Mouse (Mus musculus) embryonic facial prominence, embryonic 10.5 days (tissue): ENCODE data around the gene Tmem123. TPM values are rescaled to one million over a fixed set of nuclear protein-coding genes. Genes with fewer than 3 reads are reported as not detected.
A peak's percentile ranks its signal among the peaks of the same experiment; 100 is the strongest.

ENCODE experiments used
- DNase-seq: peaks from one replicate; pipeline ENCODE4 v3.0.0-alpha.2; 2017; ENCODE audit warnings: low spot score
- H3K27ac ChIP-seq: fragments of 300-500 bp; sonication (generic); replicated peaks from 2 replicates; pipeline ENCODE4 v1.5.1; 2016; ENCODE audit warnings: mild to moderate bottlenecking
- H3K27me3 ChIP-seq: fragments of 300-500 bp; sonication (generic); replicated peaks from 2 replicates; pipeline ENCODE4 v1.6.1; 2016; ENCODE audit warnings: low read depth, mild to moderate bottlenecking; ENCODE audit not compliant: poor library complexity, severe bottlenecking
- H3K36me3 ChIP-seq: fragments of 300-500 bp; sonication (generic); replicated peaks from 2 replicates; pipeline ENCODE4 v1.6.1; 2016; ENCODE audit warnings: mild to moderate bottlenecking, moderate library complexity
- H3K4me1 ChIP-seq: fragments of 300-500 bp; sonication (generic); 2 replicates; pipeline ENCODE4 v1.6.1; 2016
- H3K4me3 ChIP-seq: fragments of 300-500 bp; sonication (generic); 2 replicates; pipeline ENCODE4 v1.5.1; 2016; ENCODE audit warnings: mild to moderate bottlenecking, moderate library complexity
- H3K9me3 ChIP-seq: fragments of 300-500 bp; sonication (generic); 2 replicates; pipeline ENCODE4 v1.6.1; 2016; ENCODE audit warnings: mild to moderate bottlenecking
- WGBS: fragments of 180-500 bp; shearing (Covaris S2); methylation state at CpG from one replicate; pipeline ENCODE4 v1.1.7; 2016; 5-methylcytosine and 5-hydroxymethylcytosine counted together
- polyA plus RNA-seq: library from polyadenylated mRNA; unstranded; fragments of >200 nt; fragmentation: Nextera tagmentation; extraction: Ambion mirVana; gene quantifications from 2 replicates; pipeline ENCODE4 v1.2.1, GENCODE M21; 2016

Gene Tmem123
- 100 and 110 TPM in 2 replicates for polyA plus RNA-seq

- WGBS = 1% methylated on average over 52 of the region's 52 CpGs
- peaks cover 27% of the 10 kb centered on the region for H3K27me3 ChIP-seq
- H3K9me3 ChIP-seq = peaks cover 5% of the 10 kb centered on the region
- peak; percentile 100 for DNase-seq
- H3K36me3 ChIP-seq = peaks cover 9% of the 10 kb centered on the region
- H3K4me1 ChIP-seq = peaks cover 33% of the 10 kb centered on the region
- H3K27ac ChIP-seq = peak within 1 kb of the TSS; percentile 92
- peak within 1 kb of the TSS; percentile 81 for H3K4me3 ChIP-seq
These were observed at the start of gene Tmem123 for GRCm38 (mm10) chr9:7763614-7764300. Gene Tmem123 (plus strand): TSS chr9:7764041.

- no peak overlapping the region for H3K27ac ChIP-seq
- 44% methylated on average over 4 of the region's 4 CpGs for WGBS
- no peaks in the 10 kb centered on the region for H3K4me1 ChIP-seq
- H3K36me3 ChIP-seq = no peaks in the 10 kb centered on the region
- H3K27me3 ChIP-seq = no peaks in the 10 kb centered on the region
- no peak overlapping the region for H3K4me3 ChIP-seq
- DNase-seq = peak; percentile 35
- H3K9me3 ChIP-seq = no peaks in the 10 kb centered on the region
These were observed 49.6 kb upstream of the Tmem123 start for GRCm38 (mm10) chr9:7714062-7714907.

GRCm38 (mm10) chr9:7714908-7715175 is 49.0 kb upstream of the Tmem123 start:
- H3K36me3 ChIP-seq = no peaks in the 10 kb centered on the region
- no peaks in the 10 kb centered on the region for H3K9me3 ChIP-seq
- H3K27ac ChIP-seq = no peak overlapping the region
- DNase-seq = no peak
- 70% methylated on average over 2 of the region's 2 CpGs for whole genome bisulfite sequencing
- H3K27me3 ChIP-seq = no peaks in the 10 kb centered on the region
- no peak overlapping the region for H3K4me3 ChIP-seq
- no peaks in the 10 kb centered on the region for H3K4me1 ChIP-seq

GRCm38 (mm10) chr9:7721543-7721942 is 42.3 kb upstream of the Tmem123 start:
- no peak for DNase-seq
- H3K4me1 ChIP-seq = no peaks in the 10 kb centered on the region
- no peak overlapping the region for H3K4me3 ChIP-seq
- H3K27ac ChIP-seq = no peak overlapping the region
- no peaks in the 10 kb centered on the region for H3K9me3 ChIP-seq
- H3K27me3 ChIP-seq = no peaks in the 10 kb centered on the region
- H3K36me3 ChIP-seq = no peaks in the 10 kb centered on the region
- WGBS = 92% methylated on average over 1 of the region's 1 CpGs

GRCm38 (mm10) chr9:7728997-7729396 is 34.8 kb upstream of the Tmem123 start:
- H3K27ac ChIP-seq = no peak overlapping the region
- H3K4me3 ChIP-seq = no peak overlapping the region
- no peaks in the 10 kb centered on the region for H3K36me3 ChIP-seq
- no peaks in the 10 kb centered on the region for H3K4me1 ChIP-seq
- no peaks in the 10 kb centered on the region for H3K27me3 ChIP-seq
- WGBS = 85% methylated on average over 4 of the region's 4 CpGs
- no peaks in the 10 kb centered on the region for H3K9me3 ChIP-seq
- DNase-seq = no peak

GRCm38 (mm10) chr9:7742696-7743095 is 21.1 kb upstream of the Tmem123 start:
- Histone ChIP-seq H3K27ac (no peak overlapping the region), H3K4me3 (no peak overlapping the region), H3K27me3 (no peaks in the 10 kb centered on the region), H3K9me3 (0 out of 2 replicates have a peak, but pooled peaks cover 3% of the 10 kb centered on the region), H3K4me1 (no peaks in the 10 kb centered on the region), H3K36me3 (no peaks in the 10 kb centered on the region)
- DNase-seq = no peak
- 85% methylated on average over 1 of the region's 1 CpGs for WGBS

GRCm38 (mm10) chr9:7744156-7744555 is 19.7 kb upstream of the Tmem123 start:
- Histone ChIP-seq H3K27ac (no peak overlapping the region), H3K36me3 (no peaks in the 10 kb centered on the region), H3K9me3 (0 out of 2 replicates have a peak, but pooled peaks cover 3% of the 10 kb centered on the region), H3K27me3 (no peaks in the 10 kb centered on the region), H3K4me3 (no peak overlapping the region), H3K4me1 (no peaks in the 10 kb centered on the region)
- WGBS = 74% methylated on average over 1 of the region's 1 CpGs
- DNase-seq = no peak

- no peaks in the 10 kb centered on the region for H3K36me3 ChIP-seq
- no peaks in the 10 kb centered on the region for H3K4me1 ChIP-seq
- H3K27me3 ChIP-seq = no peaks in the 10 kb centered on the region
- H3K9me3 ChIP-seq = no peaks in the 10 kb centered on the region
- H3K27ac ChIP-seq = 0 out of 2 replicates have a peak overlapping the region, but pooled peaks have one; percentile 4
- 90% methylated on average over 3 of the region's 3 CpGs for WGBS
- DNase-seq = no peak
- H3K4me3 ChIP-seq = no peak overlapping the region
These were observed 15.0 kb upstream of the Tmem123 start for GRCm38 (mm10) chr9:7748881-7749280.

GRCm38 (mm10) chr9:7749537-7749936 is 14.3 kb upstream of the Tmem123 start:
- H3K4me3 ChIP-seq = no peak overlapping the region
- H3K27ac ChIP-seq = no peak overlapping the region
- no peaks in the 10 kb centered on the region for H3K27me3 ChIP-seq
- no peaks in the 10 kb centered on the region for H3K36me3 ChIP-seq
- no peak for DNase-seq
- H3K9me3 ChIP-seq = no peaks in the 10 kb centered on the region
- H3K4me1 ChIP-seq = no peaks in the 10 kb centered on the region
- WGBS = 87% methylated on average over 4 of the region's 4 CpGs

- H3K27me3 ChIP-seq = peaks cover 2% of the 10 kb centered on the region; the same call in 1 of the 2 replicates
- no peak overlapping the region for H3K27ac ChIP-seq
- H3K9me3 ChIP-seq = peaks cover 5% of the 10 kb centered on the region
- DNase-seq = no peak
- no peaks in the 10 kb centered on the region for H3K36me3 ChIP-seq
- WGBS = 84% methylated on average over 2 of the region's 2 CpGs
- H3K4me3 ChIP-seq = no peak overlapping the region
- H3K4me1 ChIP-seq = no peaks in the 10 kb centered on the region
These were observed 7.9 kb upstream of the Tmem123 start for GRCm38 (mm10) chr9:7755889-7756423.

- no peak overlapping the region for H3K27ac ChIP-seq
- peaks cover 27% of the 10 kb centered on the region for H3K27me3 ChIP-seq
- no peak for DNase-seq
- no peak overlapping the region for H3K4me3 ChIP-seq
- no peaks in the 10 kb centered on the region for H3K36me3 ChIP-seq
- WGBS = 28% methylated on average over 17 of the region's 17 CpGs
- H3K9me3 ChIP-seq = peaks cover 5% of the 10 kb centered on the region
- peaks cover 23% of the 10 kb centered on the region for H3K4me1 ChIP-seq
These were observed 1.9 kb upstream of the Tmem123 start for GRCm38 (mm10) chr9:7761906-7762455.

GRCm38 (mm10) chr9:7762741-7763140 is 1.1 kb upstream of the Tmem123 start:
- 74% methylated on average over 3 of the region's 3 CpGs for WGBS
- H3K4me3 ChIP-seq = no peak overlapping the region
- no peak overlapping the region for H3K27ac ChIP-seq

More at GRCm38 (mm10) chr9:7762741-7763140, 1.1 kb upstream of the Tmem123 start:
- Histone ChIP-seq H3K4me1 (peaks cover 30% of the 10 kb centered on the region), H3K36me3 (no peaks in the 10 kb centered on the region), H3K27me3 (peaks cover 27% of the 10 kb centered on the region), H3K9me3 (peaks cover 5% of the 10 kb centered on the region)
- DNase-seq = no peak
